1 mouse cellular context compared by ENCODE assay signal in genomic region chr19:59315308-59315707, GRCm38 (mm10).
TF ChIP-seq lines count a peak whose summit lies in the region.

No protein-coding gene starts in this region.

TF ChIP-seq in MEL, 35 proteins besides CTCF, POLR2A, EP300 and RAD21 (continued from another document):
- 0 out of 2 replicates have a peak, but pooled peaks have one; percentile 36 for TF ChIP-seq SIN3A (IDR thresholded peaks at IDR 0.05; ENCODE audit: low read length)
- TF ChIP-seq POLR2AphosphoS5 (IDR thresholded peaks at IDR 0.05; ENCODE audit: borderline replicate concordance, low read depth, low read length) = no peak
- TF ChIP-seq UBTF (IDR thresholded peaks at IDR 0.05; ENCODE audit: borderline replicate concordance, insufficient read depth, low read depth, low read length) = no peak
- no peak for TF ChIP-seq RCOR1 (IDR thresholded peaks at IDR 0.05; ENCODE audit: low read depth, low read length)
- TF ChIP-seq MEF2A (IDR thresholded peaks at IDR 0.05; ENCODE audit: extremely low read depth, insufficient replicate concordance, low read depth, low read length, poor library complexity, severe bottlenecking) = no peak
- no peak for TF ChIP-seq HCFC1 (IDR thresholded peaks at IDR 0.05; ENCODE audit: low read depth, low read length)
- no peak for TF ChIP-seq ZNF384 (IDR thresholded peaks at IDR 0.05; ENCODE audit: low read depth, low read length)
- TF ChIP-seq KAT2A (conservative IDR thresholded peaks at IDR 0.05; ENCODE audit: low read depth, low read length) = no peak
- TF ChIP-seq MAX (IDR thresholded peaks at IDR 0.05; ENCODE audit: low read length) = no peak
